Mouse (Mus musculus): ENCODE measurements around the gene Pam16. TPM values are rescaled to one million over a fixed set of nuclear protein-coding genes. Genes with fewer than 3 reads are reported as not detected.

Pam16 gene
- total RNA-seq, 2 experiments from 2014 or later = 129 to 141 TPM

GRCm38 (mm10) chr16:4616829-4617228 is 8.0 kb downstream of the Pam16 start:
- intact Hi-C loops (cut with DNase I) = no loop called here
- no peak for DNase-seq (ENCODE audit: low spot score)

- intact Hi-C loops (cut with DNase I) = no loop called here
- DNase-seq (ENCODE audit: low spot score) = no peak
These were observed 9.5 kb downstream of the Pam16 start for GRCm38 (mm10) chr16:4615297-4615696.

GRCm38 (mm10) chr16:4614639-4615038 is 10.1 kb downstream of the Pam16 start:
- intact Hi-C loops (cut with DNase I) = no loop called here
- no peak for DNase-seq (ENCODE audit: low spot score)

- no peak for DNase-seq (ENCODE audit: low spot score)
- intact Hi-C loops (cut with DNase I) = no loop called here
These were observed 11.1 kb downstream of the Pam16 start for GRCm38 (mm10) chr16:4613736-4614135.

- intact Hi-C loops (cut with DNase I) = no loop called here
- DNase-seq (ENCODE audit: low spot score) = no peak
These were observed 13.1 kb downstream of the Pam16 start for GRCm38 (mm10) chr16:4611676-4612075.

- intact Hi-C loops (cut with DNase I) = no loop called here
- no peak for DNase-seq (ENCODE audit: low spot score)
These were observed 13.6 kb downstream of the Pam16 start for GRCm38 (mm10) chr16:4611193-4611592.

GRCm38 (mm10) chr16:4608532-4609059 is 16.2 kb downstream of the Pam16 start:
- intact Hi-C loops (cut with DNase I) = loop anchor here (1.0 to 5.0 kb wide), 3 partner anchors 40 to 306 kb away; no protein-coding TSS in a partner anchor
- no peak for DNase-seq (ENCODE audit: low spot score)

GRCm38 (mm10) chr16:4607818-4608531 is 16.8 kb downstream of the Pam16 start:
- intact Hi-C loops (cut with DNase I) = loop anchor here (1.0 to 5.0 kb wide), 6 partner anchors 15 to 306 kb away; no protein-coding TSS in a partner anchor
- DNase-seq (ENCODE audit: low spot score) = peak; percentile 64

- peak; percentile 42 for DNase-seq (ENCODE audit: low spot score)
- intact Hi-C loops (cut with DNase I) = loop anchor here (1.0 to 5.0 kb wide), 5 partner anchors 14 to 304 kb away; no protein-coding TSS in a partner anchor
These were observed 18.2 kb downstream of the Pam16 start for GRCm38 (mm10) chr16:4606431-4607084.

GRCm38 (mm10) chr16:4605514-4606131 is 19.2 kb downstream of the Pam16 start:
- no peak for DNase-seq (ENCODE audit: low spot score)
- intact Hi-C loops (cut with DNase I) = loop anchor here (2.0 to 5.0 kb wide), 4 partner anchors 13 to 303 kb away; no protein-coding TSS in a partner anchor

GRCm38 (mm10) chr16:4604293-4604837 is 20.4 kb downstream of the Pam16 start:
- intact Hi-C loops (cut with DNase I) = no loop called here

GRCm38 (mm10) chr16:4603453-4603837 is 21.3 kb downstream of the Pam16 start:
- no peak for DNase-seq (ENCODE audit: low spot score)
- intact Hi-C loops (cut with DNase I) = no loop called here

More at GRCm38 (mm10) chr16:4604293-4604837, 20.4 kb downstream of the Pam16 start:
- no peak for DNase-seq (ENCODE audit: low spot score)

- DNase-seq (ENCODE audit: low spot score) = no peak
- intact Hi-C loops (cut with DNase I) = no loop called here
These were observed 21.9 kb downstream of the Pam16 start for GRCm38 (mm10) chr16:4602766-4603452.

- DNase-seq (ENCODE audit: low spot score) = no peak
- intact Hi-C loops (cut with DNase I) = no loop called here
These were observed 22.6 kb downstream of the Pam16 start for GRCm38 (mm10) chr16:4602189-4602588.

GRCm38 (mm10) chr16:4600701-4601310 is 24.0 kb downstream of the Pam16 start:
- no peak for DNase-seq (ENCODE audit: low spot score)
- intact Hi-C loops (cut with DNase I) = no loop called here

GRCm38 (mm10) chr16:4599616-4600015 is 25.2 kb downstream of the Pam16 start:
- no peak for DNase-seq (ENCODE audit: low spot score)
- intact Hi-C loops (cut with DNase I) = no loop called here

- intact Hi-C loops (cut with DNase I) = no loop called here
- no peak for DNase-seq (ENCODE audit: low spot score)
These were observed 25.8 kb downstream of the Pam16 start for GRCm38 (mm10) chr16:4598891-4599543.

- no peak for DNase-seq (ENCODE audit: low spot score)
- intact Hi-C loops (cut with DNase I) = no loop called here
These were observed 26.7 kb downstream of the Pam16 start for GRCm38 (mm10) chr16:4598041-4598440.

- no peak for DNase-seq (ENCODE audit: low spot score)
- intact Hi-C loops (cut with DNase I) = no loop called here
These were observed 27.5 kb downstream of the Pam16 start for GRCm38 (mm10) chr16:4597296-4597695.
